Mouse (Mus musculus) stomach, postnatal 0 days (tissue): ENCODE data around the gene Mapk7.

Experiments
- CTCF ChIP-seq: IDR thresholded peaks from 2 replicates; pipeline ENCODE4 v1.5.1; 2016; ENCODE audit warnings: antibody characterized with exemption, low read depth, mild to moderate bottlenecking, moderate library complexity
- EP300 ChIP-seq: optimal IDR thresholded peaks from 2 replicates; pipeline ENCODE3; 2016; ENCODE audit warnings: antibody characterized with exemption

GRCm38 (mm10) chr11:61487936-61488335 is 6.3 kb downstream of the Mapk7 start:
- TF ChIP-seq CTCF = no peak
- TF ChIP-seq EP300 = no peak
